Mouse (Mus musculus) induced T-regulatory cell, adult 2 months (primary cell): Measurements from ENCODE around the gene Vps37c.

Source experiments
- DNase-seq: peaks from one replicate; pipeline ENCODE4 v3.0.0-alpha.2; 2012; ENCODE audit warnings: low read depth

Gene Vps37c

GRCm38 (mm10) chr19:10740641-10741440 lies 52.3 kb downstream of the Vps37c start:
- DNase-seq: peak; percentile 96

- peak; percentile 92 for DNase-seq
Observed at GRCm38 (mm10) chr19:10742145-10742544, 53.6 kb downstream of the Vps37c start.

- peak; percentile 79 for DNase-seq
Observed at GRCm38 (mm10) chr19:10742565-10742964, 54.0 kb downstream of the Vps37c start.

GRCm38 (mm10) chr19:10747182-10747581 lies 58.6 kb downstream of the Vps37c start:
- DNase-seq: peak; percentile 89

DNA sequence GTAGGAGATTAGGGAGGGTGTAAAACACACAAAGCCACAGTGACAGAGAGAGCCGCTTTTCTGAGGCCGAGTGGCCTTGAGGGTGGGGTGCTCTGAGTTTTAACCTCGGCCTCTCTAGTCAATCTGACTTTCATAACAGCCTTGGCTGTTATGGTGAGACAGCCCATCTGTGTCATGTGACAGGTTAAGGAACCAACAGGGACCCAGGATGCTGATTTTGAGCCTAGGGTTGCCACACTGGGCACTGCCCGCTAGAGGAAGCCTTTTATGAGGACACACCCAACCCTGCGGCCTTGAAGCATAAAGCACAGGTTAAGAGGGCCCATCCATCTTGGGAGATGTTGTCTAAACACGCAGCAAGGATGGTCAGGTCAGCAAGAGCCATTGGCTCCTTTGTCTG lies 59.2 kb downstream of the Vps37c start:
- peak; percentile 95 for DNase-seq

GRCm38 (mm10) chr19:10748401-10749102 lies 60.0 kb downstream of the Vps37c start:
- DNase-seq: peak; percentile 80

GRCm38 (mm10) chr19:10749295-10749694 lies 60.8 kb downstream of the Vps37c start:
- peak; percentile 71 for DNase-seq

DNA sequence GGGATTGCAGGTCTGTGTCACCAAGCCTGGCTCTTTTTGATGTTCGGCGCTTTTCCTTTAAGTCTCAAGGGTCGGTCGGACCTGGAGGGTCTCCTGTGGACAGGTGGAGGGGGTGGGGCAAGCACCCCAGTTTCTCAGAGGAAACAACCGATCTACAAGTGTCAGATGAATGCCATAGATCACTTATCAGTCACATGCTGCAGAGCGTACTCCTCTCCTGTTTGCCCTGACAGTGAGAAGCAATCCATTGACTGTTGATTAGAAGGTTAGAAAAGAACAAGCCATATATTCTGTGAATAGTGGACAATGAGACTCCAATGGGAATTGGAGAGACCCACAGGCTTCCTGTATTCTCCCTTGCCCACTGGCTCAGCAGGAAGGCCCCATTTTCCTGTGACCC lies 61.6 kb downstream of the Vps37c start:
- peak; percentile 74 for DNase-seq

- no peak for DNase-seq
Observed at GRCm38 (mm10) chr19:10751607-10752006, 63.1 kb downstream of the Vps37c start.

DNA sequence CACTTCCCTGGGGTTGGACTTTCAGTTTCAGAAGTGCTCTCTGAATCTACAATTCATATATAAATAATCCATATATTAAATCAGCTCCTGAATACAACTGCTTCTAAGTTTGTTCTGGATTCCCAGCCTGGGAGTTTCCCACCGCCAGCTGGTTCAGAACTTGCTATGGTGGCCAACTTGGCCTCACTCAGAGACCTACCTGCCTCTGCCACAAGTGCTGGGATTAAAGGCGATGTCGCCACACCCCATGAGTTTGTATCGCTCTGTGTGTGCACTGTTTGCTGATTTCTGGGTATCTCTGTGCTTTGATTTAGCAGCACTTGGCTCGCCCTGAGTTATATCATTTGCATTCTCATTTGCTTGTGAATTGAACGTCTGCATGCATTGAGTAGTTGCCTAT lies 63.6 kb downstream of the Vps37c start:
- peak; percentile 80 for DNase-seq

DNA sequence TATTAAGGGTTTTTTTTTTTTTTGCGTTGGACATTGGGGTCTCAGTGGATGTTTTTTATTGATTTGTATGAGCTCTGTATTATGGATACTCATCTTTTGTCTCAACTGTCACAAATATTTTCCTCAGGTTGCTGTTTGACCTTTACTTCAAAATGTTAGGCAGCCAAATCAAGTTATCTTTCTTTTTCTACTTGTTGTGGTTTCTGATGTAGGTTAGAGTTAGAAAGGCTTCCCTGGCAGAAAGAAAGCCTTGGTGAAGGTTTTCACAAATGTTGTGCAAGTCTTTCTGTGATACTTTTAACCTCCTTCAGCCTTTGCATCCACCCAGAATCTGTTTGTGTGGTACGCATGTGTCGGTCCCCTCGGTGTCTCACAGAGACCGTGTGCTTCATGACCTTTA lies 64.1 kb downstream of the Vps37c start:
- DNase-seq: peak; percentile 79

DNA sequence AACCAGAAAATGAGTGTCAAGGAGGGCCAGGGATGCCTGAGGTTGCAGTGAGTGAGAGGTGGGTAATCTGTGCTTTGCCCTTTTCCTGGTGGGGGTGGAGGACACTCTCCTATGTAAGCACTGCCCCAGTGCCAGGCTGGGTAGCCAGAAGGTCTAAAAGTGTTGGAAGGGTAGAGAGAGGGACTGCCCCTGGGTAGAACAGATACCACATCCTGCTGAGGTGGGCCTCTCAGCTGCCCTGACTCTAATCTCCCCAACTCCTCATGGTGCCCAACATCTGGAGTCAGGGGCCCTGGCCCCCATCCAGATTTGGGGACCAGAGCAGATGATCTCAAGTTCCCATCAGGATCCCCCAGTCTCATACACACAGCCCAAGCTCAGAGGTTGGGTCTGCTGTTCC lies 68.6 kb downstream of the Vps37c start:
- peak; percentile 82 for DNase-seq

DNA sequence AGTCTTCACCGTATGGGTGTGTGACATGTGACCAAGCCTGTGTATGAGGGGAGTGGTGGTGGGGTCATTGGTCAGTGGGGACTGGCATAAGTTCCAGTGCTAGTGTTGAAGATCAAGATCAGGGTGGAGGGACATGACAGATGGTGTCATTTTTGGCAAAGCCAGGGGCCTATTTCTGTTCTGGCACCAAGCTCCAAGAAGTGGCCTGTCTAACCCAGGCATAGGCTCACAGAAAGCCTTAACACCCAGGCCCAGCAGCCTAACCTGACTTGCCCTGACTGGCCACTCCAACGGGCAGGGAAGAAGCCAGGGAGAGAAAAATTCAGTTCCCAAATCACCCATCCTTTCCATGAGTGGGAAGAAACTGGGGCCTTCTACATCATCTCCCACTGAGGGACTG lies 69.0 kb downstream of the Vps37c start:
- DNase-seq: no peak

- DNase-seq: peak; percentile 63
Observed at GRCm38 (mm10) chr19:10758708-10759107, 70.2 kb downstream of the Vps37c start.

DNA sequence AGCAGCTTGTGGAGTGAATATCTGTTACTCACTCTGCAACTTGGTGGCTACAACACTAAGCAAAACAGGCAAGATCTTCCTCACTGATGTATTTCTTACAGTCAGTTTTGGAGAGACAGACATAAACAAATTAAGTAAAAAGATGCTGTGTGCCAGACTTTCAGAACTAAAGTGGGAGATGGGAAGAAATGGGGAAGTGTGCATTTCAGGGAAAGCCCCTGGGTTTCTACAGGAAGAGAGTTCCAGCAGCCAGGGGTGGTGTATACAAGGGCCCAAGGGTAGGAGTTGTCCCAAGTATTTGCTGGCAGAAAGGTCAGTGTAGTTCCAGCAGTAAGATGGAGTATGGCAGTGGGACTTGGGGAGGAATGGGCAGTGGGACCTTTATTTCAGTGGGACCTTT lies 71.0 kb downstream of the Vps37c start:
- DNase-seq: no peak

- DNase-seq: peak; percentile 68
Observed at GRCm38 (mm10) chr19:10759983-10760831, 71.7 kb downstream of the Vps37c start.

DNA sequence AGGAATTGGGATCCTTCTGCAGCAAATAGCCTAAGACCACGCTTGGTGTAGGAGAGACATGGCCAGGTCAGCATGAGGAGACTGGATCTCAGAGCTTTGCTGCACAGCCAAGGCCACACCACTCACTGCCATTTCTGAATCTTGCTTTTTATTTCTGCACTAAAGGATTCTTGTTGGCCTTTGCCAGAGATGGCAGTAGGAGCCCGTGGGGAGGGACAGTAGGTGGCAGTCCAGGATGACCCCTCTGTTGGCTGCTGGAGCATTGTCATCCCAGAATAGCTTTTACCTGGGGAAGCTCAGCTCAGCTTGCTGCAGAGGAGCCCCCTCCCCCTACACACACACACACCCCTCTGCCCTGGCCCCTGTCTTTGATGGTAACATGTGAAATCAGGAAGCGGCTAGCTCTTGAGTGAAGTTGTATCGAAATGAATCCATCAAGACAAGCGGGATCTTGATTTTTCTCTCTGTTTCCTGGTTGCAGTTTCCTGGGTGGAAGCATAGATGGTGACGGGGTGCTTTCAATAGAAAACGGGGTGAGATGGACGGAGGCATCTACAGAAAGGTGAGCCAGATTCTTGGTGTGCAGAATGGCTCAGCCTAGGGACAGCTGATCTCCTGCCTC lies 73.4 kb downstream of the Vps37c start:
- DNase-seq: peak; percentile 81

- peak; percentile 72 for DNase-seq
Observed at GRCm38 (mm10) chr19:10762468-10762867, 73.9 kb downstream of the Vps37c start.

- peak; percentile 96 for DNase-seq
Observed at GRCm38 (mm10) chr19:10763381-10764031, 75.0 kb downstream of the Vps37c start.
